Mouse (Mus musculus) ES-E14 (cell line): Measurements from ENCODE around the gene Lbhd1. TPM values are rescaled to one million over a fixed set of nuclear protein-coding genes. Genes with fewer than 3 reads are reported as not detected.

ENCODE experiments used
- DNase-seq: peaks from one replicate; pipeline ENCODE4 v3.0.0-alpha.2; 2013; ENCODE audit warnings: low read depth, low spot score
- H3K27ac ChIP-seq: 2 replicates; pipeline ENCODE4 v1.5.1; 2012; ENCODE audit warnings: low read depth, mild to moderate bottlenecking, low read length, moderate library complexity, mixed read lengths; ENCODE audit not compliant: poor library complexity, insufficient read depth, severe bottlenecking
- H3K36me3 ChIP-seq: 2 replicates; pipeline ENCODE4 v1.6.1; 2012; ENCODE audit warnings: mild to moderate bottlenecking, low read length, moderate library complexity, mixed read lengths; ENCODE audit not compliant: control insufficient read depth, poor library complexity, insufficient read depth, severe bottlenecking
- H3K4me1 ChIP-seq, 2 experiments: fragments of 150-350 bp in 1 of 2; sonication (generic) in 1 of 2; 2 replicates each; pipeline ENCODE4 v1.6.1; 2012; ENCODE audit warnings: low read length in 2 of 2, mild to moderate bottlenecking in 1 of 2, mixed read lengths in 1 of 2; ENCODE audit not compliant: control insufficient read depth in 2 of 2, insufficient read depth in 2 of 2, poor library complexity in 1 of 2
- H3K4me3 ChIP-seq, 2 experiments: fragments of 150-350 bp in 1 of 2; sonication (generic) in 1 of 2; 2 replicates each; pipeline ENCODE4 v1.5.1; 2012; ENCODE audit warnings: low read length in 2 of 2, low read depth in 1 of 2, mild to moderate bottlenecking in 1 of 2, mixed read lengths in 1 of 2; ENCODE audit not compliant: insufficient read depth in 1 of 2, poor library complexity in 1 of 2, severe bottlenecking in 1 of 2
- H3K9ac ChIP-seq: 2 replicates; pipeline ENCODE4 v1.6.1; 2012; ENCODE audit warnings: low read depth, mild to moderate bottlenecking, low read length, mixed read lengths; ENCODE audit not compliant: poor library complexity, insufficient read depth, severe bottlenecking
- H3K9me3 ChIP-seq: fragments of 150-350 bp; sonication (generic); 2 replicates; pipeline ENCODE4 v1.6.1; 2012; ENCODE audit warnings: low read depth, mild to moderate bottlenecking, low read length; ENCODE audit not compliant: control insufficient read depth, insufficient read depth
- CHD2 ChIP-seq: IDR thresholded peaks from 2 replicates; pipeline ENCODE4 v1.6.1; 2014; ENCODE audit warnings: mild to moderate bottlenecking, low read depth, low read length, inconsistent platforms
- HCFC1 ChIP-seq: IDR thresholded peaks from 2 replicates; pipeline ENCODE4 v1.6.1; 2012; ENCODE audit warnings: low read length, inconsistent platforms, borderline replicate concordance; ENCODE audit not compliant: insufficient read depth
- MAFK ChIP-seq: IDR thresholded peaks from 2 replicates; pipeline ENCODE4 v1.6.1; 2014; ENCODE audit warnings: mild to moderate bottlenecking, low read depth, low read length, inconsistent platforms; ENCODE audit not compliant: insufficient read depth
- ZC3H11A ChIP-seq: IDR thresholded peaks from 2 replicates; pipeline ENCODE4 v1.6.1; 2012; ENCODE audit warnings: low read depth, mild to moderate bottlenecking, inconsistent platforms, low read length, borderline replicate concordance
- ZNF384 ChIP-seq: IDR thresholded peaks from 2 replicates; pipeline ENCODE4 v1.6.1; 2012; ENCODE audit warnings: low read depth, low read length, inconsistent platforms
- in situ Hi-C, 2 experiments: fragments of 600-800 bp; cut with MboI; formaldehyde crosslinking; loops; one replicate each; pipeline ENCODE4 v1.15.1; 2025; ENCODE audit warnings: low sequenced_read_pairs in 2 of 2, inconsistent platforms in 1 of 2; ENCODE audit not compliant: unreplicated experiment in 2 of 2
- total RNA-seq: library from RNA; depleted of rRNA; stranded (reverse); fragments of 300-350 nt; gene quantifications from 2 replicates; pipeline ENCODE4 v1.2.3, GENCODE M21; 2012

The Lbhd1 gene
- total RNA-seq, 1 experiment, result 14.3 TPM

GRCm38 (mm10) chr19:8929224-8930088 is 45.9 kb downstream of the Lbhd1 start, which contains the start of the genes Rom1 and Eml3:
Gene Rom1, minus strand, starts transcription at chr19:8929356.
Gene Eml3, plus strand, starts transcription at chr19:8929552.
- DNase-seq, result peak; percentile 85
- H3K27ac ChIP-seq, result no peak within 1 kb of the TSS; the same call in 1 of the 2 replicates
- peaks cover 0 to 8% of the 10 kb centered on the region in 2 experiments; a peak in 1 of 4 replicates for H3K4me1 ChIP-seq
- no peaks in the 10 kb centered on the region for H3K9me3 ChIP-seq
- peak within 1 kb of the TSS; percentile 83 to 85 for H3K4me3 ChIP-seq
- in situ Hi-C loops, result no loop called here
- no peaks in the 10 kb centered on the region; the same call in 1 of the 2 replicates for H3K36me3 ChIP-seq
- peak within 1 kb of the TSS; percentile 80 for H3K9ac ChIP-seq
- TF ChIP-seq ZNF384, result no peak
- peak; percentile 63; the same call in 1 of the 2 replicates for TF ChIP-seq MAFK

DNA sequence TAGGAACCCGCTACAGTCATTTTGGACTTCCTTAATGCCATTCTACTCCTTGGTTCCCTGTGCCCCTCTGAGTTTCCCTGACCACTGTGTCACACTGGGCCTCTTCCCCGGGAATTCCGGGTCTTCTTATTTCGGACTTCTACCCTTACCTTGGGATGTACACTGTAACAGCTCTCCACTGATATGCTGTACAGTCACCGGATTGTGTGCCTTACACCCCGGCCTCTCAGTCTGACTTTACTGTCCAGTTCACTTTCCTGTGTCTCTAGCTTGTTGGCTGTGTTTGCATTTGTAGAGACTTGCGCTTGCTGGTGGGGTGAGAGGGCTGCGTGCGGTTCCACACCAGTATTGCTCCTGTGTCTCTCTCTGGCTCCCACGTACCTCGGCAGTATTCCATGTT is 46.6 kb downstream of the Lbhd1 start:
- no peak for DNase-seq
- Histone ChIP-seq H3K36me3 (peaks cover 2% of the 10 kb centered on the region; the same call in 1 of the 2 replicates), H3K4me1 (peaks cover 0 to 8% of the 10 kb centered on the region in 2 experiments; a peak in 1 of 4 replicates), H3K4me3 (peak overlapping the region; percentile 83 to 85), H3K9ac (peak overlapping the region; percentile 80; the same call in 1 of the 2 replicates), H3K9me3 (no peaks in the 10 kb centered on the region), H3K27ac (no peak overlapping the region)
- in situ Hi-C loops, result no loop called here
- TF ChIP-seq HCFC1 (no peak), CHD2 (no peak), ZNF384 (no peak), MAFK (no peak), ZC3H11A (no peak)

DNA sequence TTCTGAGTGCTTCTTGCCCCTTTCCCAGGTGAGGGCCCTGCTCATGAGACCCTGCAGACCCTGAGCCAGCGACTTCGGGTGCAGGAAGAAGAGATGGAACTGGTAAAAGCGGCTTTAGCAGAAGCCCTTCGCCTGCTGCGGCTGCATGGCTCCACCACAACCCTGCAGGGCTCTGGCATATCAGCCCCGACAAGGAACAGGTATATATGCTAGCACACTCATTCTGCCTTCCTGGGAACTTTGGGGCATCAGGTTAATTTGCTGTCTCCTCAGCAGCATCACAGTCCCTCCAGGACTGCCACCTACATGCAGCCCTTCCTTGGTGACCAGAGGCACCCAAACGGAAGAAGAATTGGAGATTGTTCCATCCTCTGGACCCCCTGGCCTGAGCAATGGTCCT is 47.2 kb downstream of the Lbhd1 start:
- TF ChIP-seq HCFC1, result no peak
- TF ChIP-seq ZNF384, result no peak
- TF ChIP-seq ZC3H11A, result no peak
- no peak for TF ChIP-seq MAFK
- TF ChIP-seq CHD2, result no peak
- H3K4me1 ChIP-seq, result peaks cover 0 to 8% of the 10 kb centered on the region in 2 experiments; a peak in 1 of 4 replicates
- H3K36me3 ChIP-seq, result peaks cover 2% of the 10 kb centered on the region; the same call in 1 of the 2 replicates
- no peak overlapping the region for H3K27ac ChIP-seq
- in situ Hi-C loops, result no loop called here
- H3K9me3 ChIP-seq, result no peaks in the 10 kb centered on the region
- DNase-seq, result no peak
- no peak overlapping the region for H3K4me3 ChIP-seq
- H3K9ac ChIP-seq, result no peak overlapping the region

DNA sequence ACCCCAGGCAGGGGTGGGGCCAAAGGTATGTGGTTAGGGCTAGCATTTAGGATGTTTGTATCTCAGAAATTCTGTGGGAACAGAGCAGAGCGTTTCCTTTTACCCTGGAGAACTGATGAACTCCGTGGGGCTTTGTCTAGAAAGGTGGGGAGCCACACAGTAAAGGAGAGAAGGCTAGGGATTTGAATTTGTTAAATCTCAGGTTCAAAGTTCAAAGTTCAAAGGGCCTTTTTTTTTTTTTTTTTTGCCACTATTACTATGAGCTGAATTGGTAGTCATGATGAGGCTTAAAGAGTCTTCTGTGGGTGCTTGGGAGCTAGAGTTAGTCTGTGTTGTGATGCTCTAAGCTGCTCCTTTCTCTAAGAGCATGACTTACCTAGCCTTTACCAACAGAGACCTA is 53.2 kb downstream of the Lbhd1 start:
- H3K4me1 ChIP-seq, result peaks cover 3 to 15% of the 10 kb centered on the region in 2 experiments; a peak in 1 of 4 replicates
- no peak for DNase-seq
- TF ChIP-seq MAFK, result no peak
- peak; percentile 65; the same call in 1 of the 2 replicates for TF ChIP-seq ZNF384
- TF ChIP-seq CHD2, result peak; percentile 48; the same call in 1 of the 2 replicates
- no peak overlapping the region for H3K27ac ChIP-seq
- peaks cover 7% of the 10 kb centered on the region for H3K36me3 ChIP-seq
- no peak overlapping the region for H3K9ac ChIP-seq
- in situ Hi-C loops, result no loop called here
- no peaks in the 10 kb centered on the region for H3K9me3 ChIP-seq
- no peak overlapping the region for H3K4me3 ChIP-seq
